Mouse (Mus musculus): ENCODE measurements around the gene Gm28635. TPM values are rescaled to one million over a fixed set of nuclear protein-coding genes. Genes with fewer than 3 reads are reported as not detected.

Gene Gm28635
- polyA plus RNA-seq, 1 experiment from 2014 or later = not detected

DNA sequence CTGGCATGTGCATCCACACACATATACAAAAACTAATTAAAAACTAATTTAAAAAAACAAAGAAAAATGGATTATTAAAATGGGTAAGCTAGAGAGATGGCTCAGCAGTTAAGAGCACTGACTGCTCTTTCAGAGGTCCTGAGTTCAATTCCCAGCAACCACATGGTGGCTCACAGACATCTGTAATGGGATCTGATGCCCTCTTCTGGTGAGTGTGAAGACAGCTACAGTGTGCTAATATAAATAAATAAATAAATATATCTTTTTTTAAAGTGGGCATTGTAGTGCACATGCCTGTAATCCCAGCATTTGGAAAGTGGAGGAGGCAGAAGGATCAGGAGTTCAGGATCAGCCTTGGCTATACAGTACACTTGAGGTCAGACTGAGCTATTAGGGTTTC is 24.5 kb downstream of the Gm28635 start:
- no peak for ATAC-seq (ENCODE audit: insufficient number of reproducible peaks, insufficient read depth, low FRiP score, low read depth)
- H3K4me3 ChIP-seq (ENCODE audit: low read depth, low read length) = no peak overlapping the region
- no peak overlapping the region for H3K9ac ChIP-seq (replicated peaks; ENCODE audit: low read depth, low read length)
- no peak overlapping the region for H3K27ac ChIP-seq (ENCODE audit: low read length)
- H3K4me2 ChIP-seq (replicated peaks; ENCODE audit: low read depth, low read length) = no peak overlapping the region
- no peaks in the 10 kb centered on the region for H3K9me3 ChIP-seq (ENCODE audit: control insufficient read depth, low read depth, low read length)
- H3K27me3 ChIP-seq (ENCODE audit: control insufficient read depth, insufficient read depth, low read length) = no peaks in the 10 kb centered on the region
- H3K4me1 ChIP-seq (ENCODE audit: control insufficient read depth, insufficient read depth, low read length) = no peaks in the 10 kb centered on the region; the same call in 1 of the 2 replicates
- no peaks in the 10 kb centered on the region for H3K36me3 ChIP-seq (ENCODE audit: control insufficient read depth, insufficient read depth, low read length)

DNA sequence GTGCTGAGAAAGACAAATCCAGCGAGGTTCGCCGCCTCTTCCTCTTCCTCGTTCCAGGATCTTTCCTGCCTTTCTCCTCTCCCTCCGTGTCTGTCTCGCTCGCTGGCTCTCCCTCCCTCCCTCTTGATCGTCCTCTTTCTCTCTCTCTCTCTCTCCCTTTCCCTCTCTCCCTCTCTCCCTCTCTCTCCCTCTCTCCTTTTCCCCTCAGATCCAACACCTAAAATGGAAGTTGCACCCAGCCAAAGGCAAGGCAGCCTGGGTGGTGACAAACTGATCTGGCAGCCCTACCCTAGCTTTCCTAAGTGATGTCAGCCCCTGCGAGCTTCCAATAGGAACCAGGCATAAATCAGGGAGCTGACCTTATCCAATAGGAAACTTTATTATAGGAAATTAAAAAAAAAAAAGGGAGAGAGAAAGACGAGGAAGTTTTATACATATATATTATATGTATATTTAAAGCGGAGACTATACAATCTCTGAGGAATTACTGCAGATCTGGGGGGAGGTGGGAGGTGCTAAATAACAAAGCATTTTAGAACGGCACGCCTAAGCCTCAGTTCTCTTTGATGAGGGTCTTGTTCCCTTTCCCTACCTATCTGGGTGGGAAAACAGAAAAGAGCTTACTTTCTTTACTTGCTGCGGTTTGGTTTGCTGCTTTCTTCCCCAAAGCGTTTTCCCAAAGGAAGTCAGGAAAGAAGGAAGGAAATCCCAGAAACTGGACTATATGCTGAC is 27.2 kb downstream of the Gm28635 start, which contains the start of gene Ctnnd1:
TSS of gene Ctnnd1 (minus strand) at position 302 of the 732 bp plus-strand sequence.
- peak; percentile 97 for ATAC-seq (ENCODE audit: insufficient number of reproducible peaks, insufficient read depth, low FRiP score, low read depth)
- no peaks in the 10 kb centered on the region for H3K9me3 ChIP-seq (ENCODE audit: control insufficient read depth, low read depth, low read length)
- WGBS = under 1% methylated on average over 15 of the region's 15 CpGs

DNA sequence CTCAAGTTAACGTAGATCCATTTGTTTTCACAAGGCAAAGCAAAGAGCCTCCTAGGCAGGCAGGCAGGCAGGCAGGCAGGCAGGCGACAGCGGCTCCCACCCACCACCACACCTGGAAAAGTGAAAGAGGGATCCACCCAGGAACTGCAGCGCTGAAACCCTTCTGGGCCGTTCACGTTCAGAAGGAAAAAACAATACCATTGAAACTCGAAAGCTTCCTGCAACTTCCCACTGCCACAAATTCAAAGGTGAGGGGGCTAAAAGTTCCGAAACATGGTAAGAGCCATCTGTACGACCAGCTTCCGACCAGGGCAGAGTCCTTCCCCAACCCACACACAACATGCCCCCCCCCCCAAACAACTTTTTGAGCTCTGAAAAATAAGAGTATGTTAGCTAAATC is 28.2 kb downstream of the Gm28635 start:
- ATAC-seq (ENCODE audit: insufficient number of reproducible peaks, insufficient read depth, low FRiP score, low read depth) = no peak
- H3K4me3 ChIP-seq (ENCODE audit: low read depth, low read length) = peak overlapping the region; percentile 63
- H3K27ac ChIP-seq (ENCODE audit: low read length) = peak overlapping the region; percentile 97

More for the DNA sequence above, 27.2 kb downstream of the Gm28635 start, which contains the start of gene Ctnnd1:
- peak within 1 kb of the TSS; percentile 63 for H3K4me3 ChIP-seq (ENCODE audit: low read depth, low read length)
- peak within 1 kb of the TSS; percentile 74 for H3K4me2 ChIP-seq (replicated peaks; ENCODE audit: low read depth, low read length)
- peak within 1 kb of the TSS; percentile 97 for H3K27ac ChIP-seq (ENCODE audit: low read length)
- peaks cover 7% of the 10 kb centered on the region; the same call in 1 of the 2 replicates for H3K4me1 ChIP-seq (ENCODE audit: control insufficient read depth, insufficient read depth, low read length)
- H3K9ac ChIP-seq (replicated peaks; ENCODE audit: low read depth, low read length) = peak within 1 kb of the TSS; percentile 71
- no peaks in the 10 kb centered on the region for H3K27me3 ChIP-seq (ENCODE audit: control insufficient read depth, insufficient read depth, low read length)
- H3K36me3 ChIP-seq (ENCODE audit: control insufficient read depth, insufficient read depth, low read length) = no peaks in the 10 kb centered on the region

DNA sequence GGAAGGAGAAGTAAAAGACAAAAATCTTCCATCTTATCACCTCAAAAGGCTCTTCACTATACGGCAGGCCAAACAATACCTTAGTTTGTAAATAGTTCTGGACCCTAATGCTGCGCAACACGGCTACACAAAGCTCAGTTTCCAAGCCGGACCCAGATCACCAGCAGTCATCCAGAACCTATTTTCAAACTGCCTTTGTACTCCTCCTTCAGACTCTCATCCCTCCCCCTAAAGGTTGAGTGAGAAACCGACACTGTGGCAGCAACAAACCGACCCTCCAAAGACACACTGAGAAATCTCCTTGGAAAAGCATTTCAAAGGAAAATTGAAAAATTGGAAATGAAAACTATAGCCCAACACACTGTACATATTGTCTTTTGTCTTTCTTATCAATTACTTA is 29.5 kb downstream of the Gm28635 start:
- Histone ChIP-seq H3K4me1 (ENCODE audit: control insufficient read depth, insufficient read depth, low read length) (peaks cover 7% of the 10 kb centered on the region; the same call in 1 of the 2 replicates), H3K4me3 (ENCODE audit: low read depth, low read length) (peak overlapping the region; percentile 63), H3K36me3 (ENCODE audit: control insufficient read depth, insufficient read depth, low read length) (no peaks in the 10 kb centered on the region), H3K9ac (replicated peaks; ENCODE audit: low read depth, low read length) (peak overlapping the region; percentile 38; the same call in 1 of the 2 replicates), H3K9me3 (ENCODE audit: control insufficient read depth, low read depth, low read length) (no peaks in the 10 kb centered on the region), H3K4me2 (replicated peaks; ENCODE audit: low read depth, low read length) (peak overlapping the region; percentile 74), H3K27ac (ENCODE audit: low read length) (no peak overlapping the region), H3K27me3 (ENCODE audit: control insufficient read depth, insufficient read depth, low read length) (no peaks in the 10 kb centered on the region)
- ATAC-seq (ENCODE audit: insufficient number of reproducible peaks, insufficient read depth, low FRiP score, low read depth) = no peak
- 27% methylated on average over 6 of the region's 6 CpGs for WGBS

More for the DNA sequence above, 28.2 kb downstream of the Gm28635 start:
- WGBS = under 1% methylated on average over 10 of the region's 10 CpGs
- H3K4me1 ChIP-seq (ENCODE audit: control insufficient read depth, insufficient read depth, low read length) = peaks cover 7% of the 10 kb centered on the region; the same call in 1 of the 2 replicates
- H3K9me3 ChIP-seq (ENCODE audit: control insufficient read depth, low read depth, low read length) = no peaks in the 10 kb centered on the region
- H3K27me3 ChIP-seq (ENCODE audit: control insufficient read depth, insufficient read depth, low read length) = no peaks in the 10 kb centered on the region
- peak overlapping the region; percentile 74 for H3K4me2 ChIP-seq (replicated peaks; ENCODE audit: low read depth, low read length)
- H3K36me3 ChIP-seq (ENCODE audit: control insufficient read depth, insufficient read depth, low read length) = no peaks in the 10 kb centered on the region
- peak overlapping the region; percentile 71 for H3K9ac ChIP-seq (replicated peaks; ENCODE audit: low read depth, low read length)

DNA sequence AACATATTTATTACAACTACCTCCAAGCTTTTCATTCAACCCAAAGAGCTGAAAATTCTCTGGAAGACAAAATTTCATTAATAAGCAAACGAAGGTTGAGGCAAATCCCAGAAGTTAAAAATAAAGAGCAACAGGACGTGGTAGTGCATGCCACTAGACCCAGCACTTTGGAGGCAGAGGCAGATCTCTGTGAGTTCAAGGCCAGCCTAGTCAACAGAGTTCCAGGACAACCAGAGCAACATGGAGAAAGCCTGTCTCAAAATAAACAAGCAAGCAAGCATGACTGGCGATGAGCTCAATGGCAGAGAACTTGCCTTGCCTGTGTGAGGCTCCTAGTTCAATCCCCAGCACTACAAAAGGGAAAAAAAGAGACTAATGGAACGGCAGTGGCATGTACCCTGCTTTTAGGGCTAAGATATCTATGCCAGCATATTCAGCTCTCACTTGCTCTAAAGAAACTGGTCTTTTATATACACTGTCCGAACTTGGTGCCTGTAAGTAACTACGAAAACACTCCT is 30.7 kb downstream of the Gm28635 start:
- H3K4me3 ChIP-seq (ENCODE audit: low read depth, low read length) = no peak overlapping the region
- no peaks in the 10 kb centered on the region for H3K9me3 ChIP-seq (ENCODE audit: control insufficient read depth, low read depth, low read length)
- no peak overlapping the region for H3K27ac ChIP-seq (ENCODE audit: low read length)
- no peak overlapping the region for H3K9ac ChIP-seq (replicated peaks; ENCODE audit: low read depth, low read length)
- no peaks in the 10 kb centered on the region for H3K36me3 ChIP-seq (ENCODE audit: control insufficient read depth, insufficient read depth, low read length)
- peaks cover 7% of the 10 kb centered on the region; the same call in 1 of the 2 replicates for H3K4me1 ChIP-seq (ENCODE audit: control insufficient read depth, insufficient read depth, low read length)
- no peaks in the 10 kb centered on the region for H3K27me3 ChIP-seq (ENCODE audit: control insufficient read depth, insufficient read depth, low read length)
- no peak for ATAC-seq (ENCODE audit: insufficient number of reproducible peaks, insufficient read depth, low FRiP score, low read depth)
- WGBS = 94% methylated on average over 6 of the region's 6 CpGs
- peak overlapping the region; percentile 74; the same call in 1 of the 2 replicates for H3K4me2 ChIP-seq (replicated peaks; ENCODE audit: low read depth, low read length)

DNA sequence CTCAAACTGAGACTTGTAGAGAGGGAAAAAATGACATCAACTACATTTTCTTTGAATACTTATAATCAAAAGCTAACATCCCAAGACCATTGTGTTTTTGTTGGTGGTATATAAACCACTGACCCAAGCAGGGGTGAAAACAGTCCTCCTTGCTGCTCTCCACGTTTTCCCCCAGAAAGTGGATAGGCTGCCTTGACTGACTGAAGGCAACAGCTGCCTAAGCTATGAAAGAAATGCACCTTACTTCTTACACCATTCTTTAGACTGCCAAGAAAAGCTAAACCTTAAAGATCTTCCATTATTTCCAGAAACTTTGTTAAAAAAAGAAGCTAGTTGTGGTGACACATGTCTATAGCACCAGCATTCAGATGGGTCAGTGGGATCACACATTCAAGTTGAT is 31.7 kb downstream of the Gm28635 start:
- no peak for ATAC-seq (ENCODE audit: insufficient number of reproducible peaks, insufficient read depth, low FRiP score, low read depth)
- H3K4me2 ChIP-seq (replicated peaks; ENCODE audit: low read depth, low read length) = no peak overlapping the region
- no peak overlapping the region for H3K4me3 ChIP-seq (ENCODE audit: low read depth, low read length)
- H3K9me3 ChIP-seq (ENCODE audit: control insufficient read depth, low read depth, low read length) = no peaks in the 10 kb centered on the region
- H3K9ac ChIP-seq (replicated peaks; ENCODE audit: low read depth, low read length) = no peak overlapping the region
- H3K27me3 ChIP-seq (ENCODE audit: control insufficient read depth, insufficient read depth, low read length) = no peaks in the 10 kb centered on the region
- peaks cover 7% of the 10 kb centered on the region; the same call in 1 of the 2 replicates for H3K4me1 ChIP-seq (ENCODE audit: control insufficient read depth, insufficient read depth, low read length)
- no peaks in the 10 kb centered on the region for H3K36me3 ChIP-seq (ENCODE audit: control insufficient read depth, insufficient read depth, low read length)
- H3K27ac ChIP-seq (ENCODE audit: low read length) = no peak overlapping the region
- WGBS = 67% methylated on average over 1 of the region's 1 CpGs

DNA sequence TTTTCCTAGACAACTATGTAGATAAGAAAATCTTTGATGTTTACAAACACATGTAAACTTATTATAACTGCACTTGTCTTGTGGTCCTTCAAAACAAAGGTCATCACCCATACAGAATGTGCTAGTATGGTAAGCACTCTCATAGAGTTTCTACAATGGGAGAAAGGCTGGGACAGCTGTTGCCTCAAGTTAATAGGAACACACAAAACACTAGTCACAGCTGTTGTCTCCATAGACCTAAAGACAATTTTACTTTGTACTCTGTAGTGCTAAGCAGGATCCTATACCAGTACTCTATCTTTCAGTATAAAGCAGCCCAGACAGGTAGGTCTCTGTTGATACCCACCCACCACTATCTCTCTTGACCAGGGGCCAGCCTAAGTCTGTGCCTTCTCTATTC is 37.0 kb downstream of the Gm28635 start:
- Histone ChIP-seq H3K4me3 (ENCODE audit: low read depth, low read length) (no peak overlapping the region), H3K27me3 (ENCODE audit: control insufficient read depth, insufficient read depth, low read length) (no peaks in the 10 kb centered on the region), H3K27ac (ENCODE audit: low read length) (no peak overlapping the region), H3K9me3 (ENCODE audit: control insufficient read depth, low read depth, low read length) (no peaks in the 10 kb centered on the region), H3K4me2 (replicated peaks; ENCODE audit: low read depth, low read length) (no peak overlapping the region), H3K4me1 (ENCODE audit: control insufficient read depth, insufficient read depth, low read length) (peaks cover 36% of the 10 kb centered on the region), H3K9ac (replicated peaks; ENCODE audit: low read depth, low read length) (no peak overlapping the region), H3K36me3 (ENCODE audit: control insufficient read depth, insufficient read depth, low read length) (no peaks in the 10 kb centered on the region)
- ATAC-seq (ENCODE audit: insufficient number of reproducible peaks, insufficient read depth, low FRiP score, low read depth) = no peak

DNA sequence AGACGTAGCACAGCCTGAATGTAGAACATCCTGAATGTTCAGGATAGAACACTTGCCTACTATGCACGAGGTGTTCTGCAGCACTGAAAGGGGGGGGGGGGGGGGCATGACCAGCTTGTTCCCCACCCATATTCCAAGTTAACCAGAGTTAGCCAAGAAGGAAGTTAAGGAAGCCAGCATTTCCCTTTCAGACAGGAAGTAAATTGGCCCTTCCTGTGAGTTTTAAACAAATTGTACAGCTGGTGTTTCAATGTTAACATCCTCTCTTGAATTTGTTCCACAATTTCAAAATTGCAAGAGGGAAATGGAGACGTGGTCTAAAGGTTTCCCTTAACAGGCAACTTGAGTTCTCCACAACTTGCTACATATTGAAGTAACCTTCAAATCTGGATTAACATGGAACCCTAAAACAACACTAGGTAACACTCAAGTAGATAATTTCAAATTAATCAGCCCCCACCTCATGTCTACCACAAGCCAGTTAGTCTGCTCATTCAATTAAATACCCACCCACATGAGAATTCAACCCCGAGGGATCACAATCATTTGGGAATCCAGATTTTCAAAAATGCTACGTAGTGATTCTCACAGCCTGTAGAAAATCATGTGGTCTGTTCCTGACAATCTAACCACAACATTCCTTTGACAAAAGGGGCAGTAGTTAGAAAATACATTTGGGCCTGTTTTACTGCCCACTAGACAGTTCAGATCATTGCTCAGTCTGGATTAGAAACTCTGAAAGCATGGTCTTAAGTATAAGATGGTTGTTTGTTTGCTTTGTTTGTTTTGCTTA is 39.2 kb downstream of the Gm28635 start:
- peak overlapping the region; percentile 23 for H3K4me2 ChIP-seq (replicated peaks; ENCODE audit: low read depth, low read length)
- 46% methylated on average over 5 of the region's 5 CpGs for WGBS
- peaks cover 57% of the 10 kb centered on the region for H3K4me1 ChIP-seq (ENCODE audit: control insufficient read depth, insufficient read depth, low read length)
- H3K4me3 ChIP-seq (ENCODE audit: low read depth, low read length) = no peak overlapping the region
- no peaks in the 10 kb centered on the region for H3K36me3 ChIP-seq (ENCODE audit: control insufficient read depth, insufficient read depth, low read length)
- no peak overlapping the region for H3K9ac ChIP-seq (replicated peaks; ENCODE audit: low read depth, low read length)
- H3K9me3 ChIP-seq (ENCODE audit: control insufficient read depth, low read depth, low read length) = no peaks in the 10 kb centered on the region
- ATAC-seq (ENCODE audit: insufficient number of reproducible peaks, insufficient read depth, low FRiP score, low read depth) = no peak
- no peaks in the 10 kb centered on the region for H3K27me3 ChIP-seq (ENCODE audit: control insufficient read depth, insufficient read depth, low read length)
- peak overlapping the region; percentile 72; the same call in 1 of the 2 replicates for H3K27ac ChIP-seq (ENCODE audit: low read length)

Measured in stomach, embryonic 14.5 days (tissue).